Mouse (Mus musculus): ENCODE measurements around the gene Mettl22.

- TF ChIP-seq CTCF (IDR thresholded peaks at IDR 0.05; ENCODE audit: borderline replicate concordance, control insufficient read depth, extremely low read depth, insufficient read depth, low read length, poor library complexity) (no peak), POLR2A (IDR thresholded peaks at IDR 0.05; ENCODE audit: control insufficient read depth, extremely low read depth, insufficient read depth, low read length, poor library complexity) (no peak)
Measured at GRCm38 (mm10) chr16:8455221-8455620, 15.4 kb upstream of the Mettl22 start.
